Mouse (Mus musculus) adrenal gland, postnatal 0 days (tissue): Measurements from ENCODE around the gene Eva1a. TPM values are rescaled to one million over a fixed set of nuclear protein-coding genes. Genes with fewer than 3 reads are reported as not detected.

Experiments used
- polyA plus RNA-seq: library from polyadenylated mRNA; unstranded; fragments of >200 nt; fragmentation: Nextera tagmentation; extraction: Ambion mirVana; gene quantifications from 2 replicates; pipeline ENCODE4 v1.2.1, GENCODE M21; 2015

The Eva1a gene
- polyA plus RNA-seq = 3.9 and 4.5 TPM in 2 replicates

DNA sequence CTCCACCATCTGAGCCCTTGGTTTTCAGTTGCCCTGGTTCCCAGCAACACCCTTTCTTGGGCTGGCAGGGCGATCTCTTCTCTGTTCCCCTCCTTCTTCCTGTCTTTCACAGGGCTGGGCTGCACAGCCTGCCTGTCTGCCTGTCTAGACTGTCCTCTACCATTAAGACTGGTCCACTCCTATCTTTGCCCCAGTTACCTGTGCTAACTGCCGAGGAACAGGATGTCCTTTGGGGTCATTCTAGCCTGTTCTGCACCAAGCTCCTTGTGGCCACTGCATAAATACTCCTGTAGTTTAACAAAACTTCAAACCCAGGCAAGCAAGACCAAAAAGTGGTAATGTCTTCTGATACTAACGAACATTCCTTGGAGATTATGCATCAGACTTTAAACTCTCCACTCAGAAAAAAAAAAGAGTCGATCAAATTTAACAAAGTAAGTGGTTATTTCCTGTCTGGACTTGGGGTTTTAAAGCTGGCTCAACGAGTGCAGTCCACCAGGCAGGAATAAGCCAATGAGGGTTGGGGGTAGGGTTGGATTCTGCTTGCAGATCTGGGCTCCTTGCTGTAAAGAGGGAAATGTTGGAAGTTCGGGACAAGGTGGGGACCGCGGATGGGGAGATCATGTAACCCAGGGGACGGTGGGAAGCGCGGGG is at the start of gene Eva1a:
TSS of gene Eva1a (plus strand) at position 210 of the 654 bp plus-strand sequence.

Other genes with a start within 250 kb of the Eva1a start
- 2.2 and 6.3 TPM in 2 replicates for gene Gcfc2, start 117.4 kb upstream of the Eva1a start, polyA plus RNA-seq
- 33.6 and 43.8 TPM in 2 replicates for gene Mrpl19, start 75.1 kb upstream of the Eva1a start, polyA plus RNA-seq